Mouse (Mus musculus) neural tube, embryonic 15.5 days (tissue): ENCODE results near the gene Gucy2c. TPM values are rescaled to one million over a fixed set of nuclear protein-coding genes. Genes with fewer than 3 reads are reported as not detected.

Experiments
- ATAC-seq: fragments of 200-750 bp; cut with Nextera tagmentation; 2 replicates; pipeline ENCODE4 v1.8.0; 2017; ENCODE audit warnings: mild to moderate bottlenecking, moderate TSS enrichment, moderate library complexity; ENCODE audit not compliant: low FRiP score
- H3K27ac ChIP-seq: fragments of 300-500 bp; sonication (generic); replicated peaks from 2 replicates; pipeline ENCODE4 v1.5.1; 2015; ENCODE audit warnings: mild to moderate bottlenecking, inconsistent platforms
- H3K27me3 ChIP-seq: fragments of 300-500 bp; sonication (generic); replicated peaks from 2 replicates; pipeline ENCODE4 v1.6.1; 2015; ENCODE audit warnings: inconsistent platforms
- H3K36me3 ChIP-seq: fragments of 300-500 bp; sonication (generic); 2 replicates; pipeline ENCODE4 v1.6.1; 2015; ENCODE audit warnings: inconsistent platforms
- H3K4me1 ChIP-seq: fragments of 300-500 bp; sonication (generic); 2 replicates; pipeline ENCODE4 v1.6.1; 2015; ENCODE audit warnings: inconsistent platforms
- H3K4me2 ChIP-seq: fragments of 300-500 bp; sonication (generic); 2 replicates; pipeline ENCODE4 v1.6.1; 2015; ENCODE audit warnings: inconsistent platforms, mild to moderate bottlenecking, moderate library complexity
- H3K4me3 ChIP-seq: fragments of 300-500 bp; sonication (generic); replicated peaks from 2 replicates; pipeline ENCODE4 v1.5.1; 2015; ENCODE audit warnings: mild to moderate bottlenecking, inconsistent platforms
- H3K9ac ChIP-seq: fragments of 300-500 bp; sonication (generic); replicated peaks from 2 replicates; pipeline ENCODE4 v1.6.1; 2015; ENCODE audit warnings: mild to moderate bottlenecking, inconsistent platforms
- H3K9me3 ChIP-seq: fragments of 300-500 bp; sonication (generic); replicated peaks from 2 replicates; pipeline ENCODE4 v1.6.1; 2016; ENCODE audit warnings: inconsistent platforms
- WGBS: fragments of 180-500 bp; shearing (Covaris S2); methylation state at CpG from one replicate; pipeline ENCODE4 v1.1.7; 2015; ENCODE audit warnings: mixed read lengths; 5-methylcytosine and 5-hydroxymethylcytosine counted together
- polyA plus RNA-seq: library from polyadenylated mRNA; unstranded; fragments of >200 nt; fragmentation: Nextera tagmentation; extraction: Ambion mirVana; gene quantifications from 2 replicates; pipeline ENCODE4 v1.2.1, GENCODE M21; 2015

The Gucy2c gene
- polyA plus RNA-seq: 0.23 and 5.5 TPM in 2 replicates

- H3K27ac ChIP-seq: no peak within 1 kb of the TSS
- H3K4me1 ChIP-seq: no peaks in the 10 kb centered on the region
- ATAC-seq: no peak
- no peaks in the 10 kb centered on the region for H3K9me3 ChIP-seq
- H3K4me3 ChIP-seq: no peak within 1 kb of the TSS
- H3K4me2 ChIP-seq: no peak within 1 kb of the TSS
- 75% methylated on average over 20 of the region's 20 CpGs for WGBS
- H3K9ac ChIP-seq: no peak within 1 kb of the TSS
- no peaks in the 10 kb centered on the region for H3K36me3 ChIP-seq
- no peaks in the 10 kb centered on the region for H3K27me3 ChIP-seq
Measured at GRCm38 (mm10) chr6:136781377-136781986, at the start of gene Gucy2c. Gene Gucy2c, minus strand, starts transcription at chr6:136781765.

GRCm38 (mm10) chr6:136828681-136829080, 47.1 kb upstream of the Gucy2c start:
- Histone ChIP-seq H3K4me3 (peak overlapping the region; percentile 53), H3K9me3 (no peaks in the 10 kb centered on the region), H3K9ac (peak overlapping the region; percentile 53), H3K4me1 (peaks cover 12% of the 10 kb centered on the region), H3K27ac (peak overlapping the region; percentile 96), H3K27me3 (no peaks in the 10 kb centered on the region; the same call in 1 of the 2 replicates), H3K4me2 (peak overlapping the region; percentile 62), H3K36me3 (peaks cover 18% of the 10 kb centered on the region)
- WGBS: 32% methylated on average over 4 of the region's 4 CpGs
- ATAC-seq: no peak

- under 1% methylated on average over 45 of the region's 45 CpGs for WGBS
- Histone ChIP-seq H3K36me3 (peaks cover 19% of the 10 kb centered on the region), H3K4me2 (peak within 1 kb of the TSS; percentile 73), H3K9ac (peak within 1 kb of the TSS; percentile 98), H3K27ac (peak within 1 kb of the TSS; percentile 96), H3K27me3 (no peaks in the 10 kb centered on the region; the same call in 1 of the 2 replicates), H3K4me3 (peak within 1 kb of the TSS; percentile 99), H3K9me3 (no peaks in the 10 kb centered on the region), H3K4me1 (peaks cover 12% of the 10 kb centered on the region)
- ATAC-seq: peak; percentile 100
Measured at GRCm38 (mm10) chr6:136827881-136828561, 46.5 kb upstream of the Gucy2c start, which contains the start of gene Wbp11. Gene Wbp11, minus strand, starts transcription at chr6:136828233.

- Histone ChIP-seq H3K4me3 (peak within 1 kb of the TSS; percentile 99), H3K9ac (peak within 1 kb of the TSS; percentile 98), H3K4me1 (peaks cover 12% of the 10 kb centered on the region), H3K27me3 (no peaks in the 10 kb centered on the region; the same call in 1 of the 2 replicates), H3K4me2 (peak within 1 kb of the TSS; percentile 73), H3K9me3 (no peaks in the 10 kb centered on the region), H3K36me3 (peaks cover 24% of the 10 kb centered on the region), H3K27ac (peak within 1 kb of the TSS; percentile 96)
- WGBS: 0% methylated on average over 34 of the region's 34 CpGs
- peak; percentile 18; the same call in 1 of the 2 replicates for ATAC-seq
Measured at GRCm38 (mm10) chr6:136827516-136827880, 45.9 kb upstream of the Gucy2c start, which contains the start of gene BC049715. Gene BC049715, plus strand, starts transcription at chr6:136827626.

- no peak overlapping the region for H3K27ac ChIP-seq
- no peak for ATAC-seq
- WGBS: 19% methylated on average over 7 of the region's 7 CpGs
Measured at GRCm38 (mm10) chr6:136827116-136827515, 45.6 kb upstream of the Gucy2c start.

GRCm38 (mm10) chr6:136824987-136825386, 43.4 kb upstream of the Gucy2c start:
- no peaks in the 10 kb centered on the region for H3K27me3 ChIP-seq
- H3K36me3 ChIP-seq: peaks cover 50% of the 10 kb centered on the region
- peaks cover 12% of the 10 kb centered on the region for H3K4me1 ChIP-seq
- H3K4me2 ChIP-seq: no peak overlapping the region
- 95% methylated on average over 8 of the region's 8 CpGs for WGBS
- H3K9ac ChIP-seq: no peak overlapping the region
- ATAC-seq: no peak
- no peak overlapping the region for H3K4me3 ChIP-seq
- H3K27ac ChIP-seq: no peak overlapping the region
- no peaks in the 10 kb centered on the region for H3K9me3 ChIP-seq

More at GRCm38 (mm10) chr6:136827116-136827515, 45.6 kb upstream of the Gucy2c start:
- Histone ChIP-seq H3K4me2 (peak overlapping the region; percentile 73), H3K9ac (peak overlapping the region; percentile 98), H3K9me3 (no peaks in the 10 kb centered on the region), H3K4me3 (peak overlapping the region; percentile 99), H3K4me1 (peaks cover 12% of the 10 kb centered on the region), H3K36me3 (peaks cover 28% of the 10 kb centered on the region), H3K27me3 (no peaks in the 10 kb centered on the region; the same call in 1 of the 2 replicates)

- Histone ChIP-seq H3K4me1 (no peaks in the 10 kb centered on the region), H3K9me3 (no peaks in the 10 kb centered on the region), H3K4me2 (no peak overlapping the region), H3K9ac (no peak overlapping the region), H3K36me3 (peaks cover 85% of the 10 kb centered on the region), H3K27me3 (no peaks in the 10 kb centered on the region), H3K4me3 (no peak overlapping the region), H3K27ac (no peak overlapping the region)
- no peak for ATAC-seq
- 96% methylated on average over 18 of the region's 18 CpGs for WGBS
Measured at GRCm38 (mm10) chr6:136821086-136821485, 39.5 kb upstream of the Gucy2c start.

GRCm38 (mm10) chr6:136820381-136820780, 38.8 kb upstream of the Gucy2c start:
- H3K4me1 ChIP-seq: no peaks in the 10 kb centered on the region
- no peak overlapping the region for H3K4me3 ChIP-seq
- ATAC-seq: no peak
- no peaks in the 10 kb centered on the region for H3K27me3 ChIP-seq
- no peaks in the 10 kb centered on the region for H3K9me3 ChIP-seq
- peaks cover 88% of the 10 kb centered on the region for H3K36me3 ChIP-seq
- WGBS: 97% methylated on average over 21 of the region's 21 CpGs
- H3K27ac ChIP-seq: no peak overlapping the region
- H3K9ac ChIP-seq: no peak overlapping the region
- H3K4me2 ChIP-seq: no peak overlapping the region

GRCm38 (mm10) chr6:136817549-136817948, 36.0 kb upstream of the Gucy2c start:
- Histone ChIP-seq H3K9ac (no peak overlapping the region), H3K27me3 (no peaks in the 10 kb centered on the region), H3K27ac (no peak overlapping the region), H3K36me3 (peaks cover 92% of the 10 kb centered on the region), H3K4me3 (no peak overlapping the region), H3K4me1 (no peaks in the 10 kb centered on the region), H3K4me2 (no peak overlapping the region), H3K9me3 (no peaks in the 10 kb centered on the region)
- no peak for ATAC-seq
- 97% methylated on average over 3 of the region's 3 CpGs for WGBS

- ATAC-seq: no peak
- no peaks in the 10 kb centered on the region for H3K4me1 ChIP-seq
- no peak overlapping the region for H3K4me2 ChIP-seq
- 97% methylated on average over 21 of the region's 21 CpGs for WGBS
- H3K9ac ChIP-seq: no peak overlapping the region
- H3K9me3 ChIP-seq: no peaks in the 10 kb centered on the region
- no peak overlapping the region for H3K4me3 ChIP-seq
- H3K36me3 ChIP-seq: peaks cover 92% of the 10 kb centered on the region
- no peaks in the 10 kb centered on the region for H3K27me3 ChIP-seq
- H3K27ac ChIP-seq: no peak overlapping the region
Measured at GRCm38 (mm10) chr6:136816826-136817225, 35.3 kb upstream of the Gucy2c start.

GRCm38 (mm10) chr6:136815381-136815780, 33.8 kb upstream of the Gucy2c start:
- no peaks in the 10 kb centered on the region for H3K9me3 ChIP-seq
- H3K4me1 ChIP-seq: no peaks in the 10 kb centered on the region
- H3K27me3 ChIP-seq: no peaks in the 10 kb centered on the region
- H3K27ac ChIP-seq: no peak overlapping the region
- H3K4me3 ChIP-seq: no peak overlapping the region
- WGBS: 94% methylated on average over 7 of the region's 7 CpGs
- ATAC-seq: no peak
- H3K4me2 ChIP-seq: no peak overlapping the region
- peaks cover 78% of the 10 kb centered on the region for H3K36me3 ChIP-seq
- no peak overlapping the region for H3K9ac ChIP-seq

- Histone ChIP-seq H3K27me3 (no peaks in the 10 kb centered on the region), H3K36me3 (peaks cover 58% of the 10 kb centered on the region), H3K9ac (no peak overlapping the region), H3K27ac (no peak overlapping the region), H3K4me2 (no peak overlapping the region), H3K4me1 (peaks cover 13% of the 10 kb centered on the region), H3K9me3 (no peaks in the 10 kb centered on the region), H3K4me3 (no peak overlapping the region)
- ATAC-seq: no peak
- 41% methylated on average over 4 of the region's 4 CpGs for WGBS
Measured at GRCm38 (mm10) chr6:136813117-136813516, 31.6 kb upstream of the Gucy2c start.
